Comparison of ENCODE assay signal across 19 mouse cellular contexts in the genomic region with DNA sequence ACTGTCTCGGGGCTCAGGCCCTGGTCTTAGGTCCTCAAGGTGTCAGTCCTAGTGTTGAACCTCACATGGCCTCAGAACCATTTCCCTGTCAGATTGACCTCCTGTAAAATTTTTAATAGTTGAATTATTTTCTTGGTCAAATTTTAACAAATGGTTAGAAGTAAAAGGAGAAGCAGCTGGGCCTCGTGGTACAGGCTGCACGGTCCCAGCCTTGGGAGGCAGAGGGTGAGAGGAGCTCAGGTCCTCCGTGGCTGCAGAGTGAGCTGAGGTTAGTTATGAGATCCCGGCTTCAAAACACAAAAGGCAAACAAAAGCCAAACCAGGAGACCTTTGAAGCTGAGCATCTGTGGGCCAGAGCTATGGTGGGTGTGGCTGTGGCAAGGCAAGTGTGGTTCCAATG. TPM values are rescaled to one million over a fixed set of nuclear protein-coding genes. Genes with fewer than 3 reads are reported as not detected.
DNase-seq lines count a peak whose midpoint lies in the region; ATAC-seq and TF ChIP-seq lines count a peak whose summit lies in the region.
"Had no signal": no experiment of that assay in that cellular context is flagged by ENCODE, and none has a peak within 500 bp of the region (broad histone marks: within the 10 kb centered on the region; RNA-seq: fewer than 3 reads in every experiment).

No protein-coding gene starts in this region.

- peak; percentile 55 for DNase-seq in kidney, adult 18-20 months
- no peak for DNase-seq in liver, postnatal 0 days
- DNase-seq in kidney, adult 9 months = peak; percentile 83
- DNase-seq in thymus, postnatal 4 days = no peak
- DNase-seq in neural tube, embryonic 10.5 days (ENCODE audit: extremely low spot score, low spot score) = no peak
- DNase-seq: adrenal gland, postnatal 14 days; cerebellum, adult 18-20 months; cerebellum, postnatal 36 days; gastrocnemius, postnatal 14 days; heart, adult 2 months; heart, postnatal 14 days had no signal

- H3K9ac ChIP-seq in kidney, embryonic 14.5 days (ENCODE audit: low read depth, low read length) = no peak overlapping the region
- no peak overlapping the region; the same call in 1 of the 2 replicates for H3K9ac ChIP-seq in liver, embryonic 12.5 days
- no peak overlapping the region for H3K9ac ChIP-seq in liver, postnatal 0 days (replicated peaks)
- no peak overlapping the region for H3K9ac ChIP-seq in liver, embryonic 15.5 days
- H3K9ac ChIP-seq: embryonic facial prominence, embryonic 13.5 days; forebrain, embryonic 12.5 days; heart, embryonic 15.5 days had no signal

- H3K4me3 ChIP-seq in kidney, embryonic 14.5 days (ENCODE audit: low read length) = no peak overlapping the region
- no peak overlapping the region for H3K4me3 ChIP-seq in liver, embryonic 12.5 days
- H3K4me3 ChIP-seq in liver, postnatal 0 days (ENCODE audit: low read depth, low read length) = no peak overlapping the region
- H3K4me3 ChIP-seq in liver, embryonic 15.5 days (replicated peaks) = no peak overlapping the region
- H3K4me3 ChIP-seq: embryonic facial prominence, embryonic 13.5 days; forebrain, embryonic 12.5 days; heart, adult 2 months; heart, embryonic 15.5 days had no signal

- no peak overlapping the region for H3K4me2 ChIP-seq in kidney, embryonic 14.5 days (replicated peaks; ENCODE audit: low read depth, low read length)
- peak overlapping the region; percentile 89 for H3K4me2 ChIP-seq in liver, embryonic 12.5 days
- H3K4me2 ChIP-seq in liver, postnatal 0 days (ENCODE audit: low read depth, low read length) = no peak overlapping the region
- no peak overlapping the region; the same call in 1 of the 2 replicates for H3K4me2 ChIP-seq in liver, embryonic 15.5 days
- H3K4me2 ChIP-seq: embryonic facial prominence, embryonic 13.5 days; forebrain, embryonic 12.5 days; heart, embryonic 11.5 days; heart, embryonic 15.5 days had no signal

- ATAC-seq in kidney, embryonic 14.5 days (ENCODE audit: low FRiP score, low TSS enrichment) = no peak
- no peak for ATAC-seq in liver, embryonic 12.5 days
- ATAC-seq in liver, postnatal 0 days = no peak
- ATAC-seq in liver, embryonic 15.5 days (ENCODE audit: insufficient read depth) = no peak
- ATAC-seq: forebrain, embryonic 16.5 days had no signal

- H3K27me3 ChIP-seq in kidney, embryonic 14.5 days (ENCODE audit: control insufficient read depth, insufficient read depth, low read length) = no peaks in the 10 kb centered on the region
- no peaks in the 10 kb centered on the region for H3K27me3 ChIP-seq in liver, embryonic 12.5 days (replicated peaks)
- H3K27me3 ChIP-seq in liver, postnatal 0 days (ENCODE audit: insufficient read depth, low read length) = no peaks in the 10 kb centered on the region
- H3K27me3 ChIP-seq in liver, embryonic 15.5 days = no peaks in the 10 kb centered on the region
- H3K27me3 ChIP-seq: embryonic facial prominence, embryonic 13.5 days; forebrain, embryonic 12.5 days; heart, embryonic 15.5 days had no signal

- no peak for TF ChIP-seq CTCF in liver, postnatal 0 days (IDR thresholded peaks at IDR 0.05; ENCODE audit: low read depth)

- TF ChIP-seq EP300 in liver, postnatal 0 days (IDR thresholded peaks at IDR 0.05; ENCODE audit: low read depth) = no peak

- 88% methylated on average over 5 of the region's 5 CpGs for WGBS in kidney, embryonic 14.5 days
- 91% methylated on average over 5 of the region's 5 CpGs for WGBS in liver, embryonic 12.5 days (ENCODE audit: insufficient replicate concordance)
- WGBS in liver, postnatal 0 days (ENCODE audit: insufficient replicate concordance) = 74% methylated on average over 5 of the region's 5 CpGs
- WGBS in liver, embryonic 15.5 days (ENCODE audit: insufficient replicate concordance) = 82% methylated on average over 5 of the region's 5 CpGs

- peaks cover 20% of the 10 kb centered on the region; the same call in 1 of the 2 replicates for H3K36me3 ChIP-seq in kidney, embryonic 14.5 days (ENCODE audit: control insufficient read depth, insufficient read depth, low read length)
- peaks cover 60% of the 10 kb centered on the region for H3K36me3 ChIP-seq in liver, embryonic 12.5 days
- H3K36me3 ChIP-seq in liver, postnatal 0 days (replicated peaks; ENCODE audit: insufficient read depth, low read length) = peaks cover 33% of the 10 kb centered on the region
- H3K36me3 ChIP-seq in liver, embryonic 15.5 days (replicated peaks) = peaks cover 58% of the 10 kb centered on the region

- no peaks in the 10 kb centered on the region for H3K9me3 ChIP-seq in kidney, embryonic 14.5 days (ENCODE audit: control insufficient read depth, low read length)
- H3K9me3 ChIP-seq in liver, embryonic 12.5 days (replicated peaks) = no peaks in the 10 kb centered on the region
- no peaks in the 10 kb centered on the region for H3K9me3 ChIP-seq in liver, postnatal 0 days (ENCODE audit: low read length)
- no peaks in the 10 kb centered on the region for H3K9me3 ChIP-seq in liver, embryonic 15.5 days (replicated peaks)
- H3K9me3 ChIP-seq: embryonic facial prominence, embryonic 13.5 days; forebrain, embryonic 12.5 days; heart, embryonic 15.5 days had no signal

- H3K27ac ChIP-seq in kidney, embryonic 14.5 days (ENCODE audit: low read depth, low read length) = no peak overlapping the region
- H3K27ac ChIP-seq in liver, embryonic 12.5 days = peak overlapping the region; percentile 99; the same call in 1 of the 2 replicates
- H3K27ac ChIP-seq in liver, postnatal 0 days (ENCODE audit: low read depth) = no peak overlapping the region
- H3K27ac ChIP-seq in liver, embryonic 15.5 days (replicated peaks) = 0 out of 2 replicates have a peak overlapping the region, but pooled peaks have one; percentile 95
- H3K27ac ChIP-seq: embryonic facial prominence, embryonic 13.5 days; forebrain, embryonic 12.5 days; heart, adult 2 months; heart, embryonic 15.5 days had no signal

- H3K4me1 ChIP-seq in kidney, embryonic 14.5 days (ENCODE audit: control insufficient read depth, insufficient read depth, low read length) = no peaks in the 10 kb centered on the region
- peaks cover 57% of the 10 kb centered on the region for H3K4me1 ChIP-seq in liver, embryonic 12.5 days
- peaks cover 31% of the 10 kb centered on the region for H3K4me1 ChIP-seq in liver, postnatal 0 days (ENCODE audit: insufficient read depth)
- H3K4me1 ChIP-seq in liver, embryonic 15.5 days (replicated peaks) = peaks cover 64% of the 10 kb centered on the region
- H3K4me1 ChIP-seq: embryonic facial prominence, embryonic 13.5 days; forebrain, embryonic 12.5 days; heart, embryonic 15.5 days had no signal

RNA-seq across cellular contexts. Expression of gene Gnptg, which starts 11.9 kb away (rescaled TPM):
- polyA plus RNA-seq in kidney, embryonic 14.5 days (2014; fragmentation: Nextera tagmentation; extraction: Ambion mirVana) = 33.8 and 41.5 TPM in 2 replicates
- polyA plus RNA-seq in liver, embryonic 12.5 days (2016; fragmentation: Nextera tagmentation; extraction: Ambion mirVana) = 22.2 and 24.4 TPM in 2 replicates
- 21.2 and 22.8 TPM in 2 replicates for polyA plus RNA-seq in liver, postnatal 0 days (2015; fragmentation: Nextera tagmentation; extraction: Ambion mirVana)
- polyA plus RNA-seq in liver, embryonic 15.5 days (2015; fragmentation: Nextera tagmentation; extraction: Ambion mirVana) = 19.5 and 21.6 TPM in 2 replicates

RNA-seq across cellular contexts. Expression of gene Tsr3, which starts 12.0 kb away (rescaled TPM):
- polyA plus RNA-seq in kidney, embryonic 14.5 days (2014; fragmentation: Nextera tagmentation; extraction: Ambion mirVana) = 48.9 and 51.4 TPM in 2 replicates
- polyA plus RNA-seq in liver, embryonic 12.5 days (2016; fragmentation: Nextera tagmentation; extraction: Ambion mirVana) = 32.6 and 33.3 TPM in 2 replicates
- polyA plus RNA-seq in liver, postnatal 0 days (2015; fragmentation: Nextera tagmentation; extraction: Ambion mirVana) = 19.1 and 19.7 TPM in 2 replicates
- 18.9 and 19.1 TPM in 2 replicates for polyA plus RNA-seq in liver, embryonic 15.5 days (2015; fragmentation: Nextera tagmentation; extraction: Ambion mirVana)

RNA-seq across cellular contexts. Expression of gene Baiap3, which starts 28.2 kb away (rescaled TPM):
- 0.76 and 1.9 TPM in 2 replicates for polyA plus RNA-seq in kidney, embryonic 14.5 days (2014; fragmentation: Nextera tagmentation; extraction: Ambion mirVana)
- polyA plus RNA-seq in liver, embryonic 12.5 days (2016; fragmentation: Nextera tagmentation; extraction: Ambion mirVana) = 0.30 and 0.44 TPM in 2 replicates
- 0.54 and 0.58 TPM in 2 replicates for polyA plus RNA-seq in liver, postnatal 0 days (2015; fragmentation: Nextera tagmentation; extraction: Ambion mirVana)
- 0.30 and 0.58 TPM in 2 replicates for polyA plus RNA-seq in liver, embryonic 15.5 days (2015; fragmentation: Nextera tagmentation; extraction: Ambion mirVana)

RNA-seq across cellular contexts. Expression of gene Unkl, which starts 39.8 kb away (rescaled TPM):
- polyA plus RNA-seq in kidney, embryonic 14.5 days (2014; fragmentation: Nextera tagmentation; extraction: Ambion mirVana) = 4.0 and 4.1 TPM in 2 replicates
- polyA plus RNA-seq in liver, embryonic 12.5 days (2016; fragmentation: Nextera tagmentation; extraction: Ambion mirVana) = 15.0 and 17.7 TPM in 2 replicates
- 2.3 and 3.4 TPM in 2 replicates for polyA plus RNA-seq in liver, postnatal 0 days (2015; fragmentation: Nextera tagmentation; extraction: Ambion mirVana)
- polyA plus RNA-seq in liver, embryonic 15.5 days (2015; fragmentation: Nextera tagmentation; extraction: Ambion mirVana) = 8.8 and 9.6 TPM in 2 replicates

RNA-seq across cellular contexts. Expression of gene BC003965, which starts 43.6 kb away (rescaled TPM):
- 32.8 and 39.7 TPM in 2 replicates for polyA plus RNA-seq in kidney, embryonic 14.5 days (2014; fragmentation: Nextera tagmentation; extraction: Ambion mirVana)
- polyA plus RNA-seq in liver, embryonic 12.5 days (2016; fragmentation: Nextera tagmentation; extraction: Ambion mirVana) = 28.8 and 32.1 TPM in 2 replicates
- polyA plus RNA-seq in liver, postnatal 0 days (2015; fragmentation: Nextera tagmentation; extraction: Ambion mirVana) = 15.6 and 15.8 TPM in 2 replicates
- polyA plus RNA-seq in liver, embryonic 15.5 days (2015; fragmentation: Nextera tagmentation; extraction: Ambion mirVana) = 16.6 and 16.7 TPM in 2 replicates

Comparison
In these comparisons a context has a peak if more than half of its experiments do, and no peak if none do; other contexts are left out.
1. H3K27ac ChIP-seq: peak in liver, embryonic 12.5 days (single experiment) and liver, embryonic 15.5 days (single experiment); none in kidney, embryonic 14.5 days (single experiment) and liver, postnatal 0 days (single experiment).
2. DNase-seq: peak in kidney, adult 18-20 months (single experiment) and kidney, adult 9 months (single experiment); none in liver, postnatal 0 days (single experiment), thymus, postnatal 4 days (single experiment) and neural tube, embryonic 10.5 days (single experiment).